Mouse (Mus musculus): ENCODE measurements around the gene Scd3.
"Not testable (repeated sequence)": the region's sequence is repeated elsewhere in the genome, so short reads cannot be mapped to it uniquely, and the experiment has no call there.

DNA sequence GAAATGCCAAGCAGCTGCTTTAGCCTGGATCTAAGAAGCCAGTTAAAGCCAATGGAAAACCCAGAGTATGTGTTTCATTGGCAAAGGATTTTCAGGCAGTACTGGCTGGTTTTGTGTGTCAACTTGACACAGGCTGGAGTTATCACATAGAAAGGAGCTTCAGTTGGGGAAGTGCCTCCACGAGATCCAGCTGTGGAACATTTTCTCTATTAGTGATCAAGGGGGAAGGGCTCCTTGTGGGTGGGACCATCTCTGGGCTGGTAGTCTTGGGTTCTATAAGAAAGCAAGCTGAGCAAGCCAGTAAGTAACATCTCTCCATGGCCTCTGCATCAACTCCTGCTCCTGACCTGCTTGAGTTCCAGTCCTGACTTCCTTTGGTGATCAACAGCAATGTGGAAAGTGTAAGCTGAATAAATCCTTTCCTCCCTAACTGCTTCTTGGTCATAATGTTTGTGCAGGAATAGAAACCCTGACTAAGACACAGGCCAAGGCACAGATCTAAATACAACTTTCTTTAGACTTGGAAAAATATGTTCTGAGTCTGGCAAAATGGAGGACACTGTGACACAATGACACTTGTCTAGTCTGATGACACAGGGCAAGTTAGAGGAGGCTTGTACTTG lies 78.9 kb downstream of the Scd3 start:
- TF ChIP-seq CTCF, EP300 (IDR thresholded peaks at IDR 0.05; ENCODE audit: low read depth): not testable (repeated sequence)

Data from liver, postnatal 0 days (tissue).